Mouse (Mus musculus) small intestine, adult 2 months (tissue): ENCODE measurements around the gene Thap8. TPM values are rescaled to one million over a fixed set of nuclear protein-coding genes. Genes with fewer than 3 reads are reported as not detected.

ENCODE experiments used
- H3K27ac ChIP-seq: fragments of 200-500 bp; 2 replicates; pipeline ENCODE4 v1.5.1; 2012; ENCODE audit warnings: low read depth, low read length, control low read depth, inconsistent platforms; ENCODE audit not compliant: insufficient read depth
- H3K27me3 ChIP-seq: fragments of 200-500 bp; 2 replicates; pipeline ENCODE4 v1.6.1; 2012; ENCODE audit warnings: mild to moderate bottlenecking, moderate library complexity, low read length, inconsistent platforms; ENCODE audit not compliant: control insufficient read depth, insufficient read depth
- H3K36me3 ChIP-seq: fragments of 200-500 bp; 2 replicates; pipeline ENCODE4 v1.6.1; 2012; ENCODE audit warnings: mild to moderate bottlenecking, low read length, control low read depth, inconsistent platforms; ENCODE audit not compliant: control insufficient read depth, insufficient read depth
- H3K4me1 ChIP-seq: fragments of 200-500 bp; 2 replicates; pipeline ENCODE4 v1.6.1; 2012; ENCODE audit warnings: low read length, inconsistent platforms, mixed read lengths; ENCODE audit not compliant: control insufficient read depth, insufficient read depth, insufficient read length
- H3K4me3 ChIP-seq: fragments of 200-500 bp; 2 replicates; pipeline ENCODE4 v1.5.1; 2012; ENCODE audit warnings: low read depth, mild to moderate bottlenecking, control low read depth, inconsistent platforms, low read length, moderate library complexity
- CTCF ChIP-seq: fragments of 200-500 bp; IDR thresholded peaks from 2 replicates; pipeline ENCODE4 v1.5.1; 2012; ENCODE audit warnings: low read depth, mild to moderate bottlenecking, control low read depth, inconsistent platforms, low read length, moderate library complexity, mixed read lengths; ENCODE audit not compliant: insufficient replicate concordance, insufficient read length; ENCODE audit errors: extremely low read depth
- POLR2A ChIP-seq: fragments of 200-500 bp; IDR thresholded peaks from 2 replicates; pipeline ENCODE4 v1.6.1; 2012; ENCODE audit warnings: low read depth, mild to moderate bottlenecking, control low read depth, inconsistent platforms, low read length, moderate library complexity
- WGBS: fragments of 180-500 bp; shearing (Covaris S2); methylation state at CpG from one replicate; pipeline ENCODE4 v1.1.7; 2018; 5-methylcytosine and 5-hydroxymethylcytosine counted together
- polyA plus RNA-seq: library from polyadenylated mRNA; depleted of rRNA; stranded (reverse); fragments of >200 nt; gene quantifications from 2 replicates; pipeline ENCODE4 v1.2.3, GENCODE M21; 2012

Thap8 gene
- polyA plus RNA-seq, 1 experiment = 0.16 TPM

DNA sequence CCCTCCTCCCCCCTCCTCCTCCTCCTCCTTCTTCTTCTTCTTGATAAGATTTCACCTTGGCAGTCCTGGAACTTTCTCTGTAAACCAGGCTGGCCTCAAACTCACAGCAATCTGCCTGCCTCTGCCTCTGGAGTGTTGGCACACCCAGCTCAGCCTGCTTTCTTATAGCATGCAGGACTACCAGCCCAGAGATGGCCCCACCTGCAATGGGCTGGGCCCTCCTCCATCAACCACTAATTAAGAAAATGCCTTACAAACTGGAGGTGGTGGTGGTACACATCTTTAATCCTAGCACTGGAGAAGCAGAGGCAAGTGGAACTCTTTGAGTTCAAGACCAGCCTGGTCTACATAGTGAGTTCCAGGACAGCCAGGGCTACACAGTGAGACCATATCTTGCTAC is 46.5 kb downstream of the Thap8 start:
- no peak overlapping the region for H3K4me3 ChIP-seq
- peaks cover 3% of the 10 kb centered on the region; the same call in 1 of the 2 replicates for H3K4me1 ChIP-seq
- TF ChIP-seq POLR2A (no peak), CTCF (no peak)
- H3K36me3 ChIP-seq = no peaks in the 10 kb centered on the region
- H3K27ac ChIP-seq = no peak overlapping the region
- no peaks in the 10 kb centered on the region for H3K27me3 ChIP-seq

DNA sequence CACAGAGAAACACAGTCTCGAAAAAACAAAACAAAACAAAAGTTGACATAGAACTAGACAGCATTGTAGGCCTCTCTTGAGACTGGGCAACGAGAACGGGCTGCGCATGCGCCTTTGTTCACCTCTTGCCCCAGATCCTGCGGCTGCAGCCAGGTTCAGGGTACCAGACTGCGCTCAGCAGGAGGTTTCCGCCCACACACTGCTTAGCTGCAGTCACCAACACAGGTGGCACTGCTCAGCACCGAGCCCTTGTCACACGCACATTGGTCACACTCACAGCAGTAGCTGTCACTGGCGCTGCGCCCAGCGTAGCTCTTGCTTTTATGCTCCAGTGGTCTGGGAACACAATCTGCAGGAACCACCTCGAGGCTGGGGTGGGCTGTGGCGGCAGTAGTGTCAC is 47.2 kb downstream of the Thap8 start:
- WGBS = 75% methylated on average over 15 of the region's 15 CpGs
- no peaks in the 10 kb centered on the region for H3K27me3 ChIP-seq
- H3K4me1 ChIP-seq = peaks cover 3% of the 10 kb centered on the region; the same call in 1 of the 2 replicates
- no peak overlapping the region for H3K27ac ChIP-seq
- no peak overlapping the region for H3K4me3 ChIP-seq
- H3K36me3 ChIP-seq = no peaks in the 10 kb centered on the region
- TF ChIP-seq CTCF (no peak), POLR2A (no peak)

DNA sequence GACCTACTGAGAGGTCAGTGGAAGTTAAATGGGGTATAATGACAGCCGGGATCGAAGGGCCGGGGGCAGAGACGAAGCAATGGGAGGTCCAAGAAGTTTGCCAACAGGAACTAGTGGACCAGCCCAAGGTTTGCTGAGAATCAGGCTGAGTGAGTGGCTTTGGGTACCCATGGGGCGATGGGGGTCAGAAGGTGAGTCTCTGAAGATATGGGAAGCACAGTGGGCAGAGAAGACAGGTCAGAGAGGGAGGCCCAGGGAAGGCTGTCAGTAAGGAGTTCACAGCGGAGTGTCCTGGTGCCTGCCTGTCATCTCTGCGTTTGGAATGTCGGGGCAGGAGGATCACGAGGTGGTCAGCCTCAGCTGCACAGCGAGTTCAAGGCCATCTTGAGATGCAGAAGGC is 48.5 kb downstream of the Thap8 start:
- Histone ChIP-seq H3K4me3 (no peak overlapping the region), H3K27me3 (no peaks in the 10 kb centered on the region), H3K27ac (no peak overlapping the region), H3K36me3 (no peaks in the 10 kb centered on the region), H3K4me1 (peaks cover 1% of the 10 kb centered on the region)
- WGBS = 77% methylated on average over 10 of the region's 10 CpGs
- TF ChIP-seq CTCF (no peak), POLR2A (no peak)

DNA sequence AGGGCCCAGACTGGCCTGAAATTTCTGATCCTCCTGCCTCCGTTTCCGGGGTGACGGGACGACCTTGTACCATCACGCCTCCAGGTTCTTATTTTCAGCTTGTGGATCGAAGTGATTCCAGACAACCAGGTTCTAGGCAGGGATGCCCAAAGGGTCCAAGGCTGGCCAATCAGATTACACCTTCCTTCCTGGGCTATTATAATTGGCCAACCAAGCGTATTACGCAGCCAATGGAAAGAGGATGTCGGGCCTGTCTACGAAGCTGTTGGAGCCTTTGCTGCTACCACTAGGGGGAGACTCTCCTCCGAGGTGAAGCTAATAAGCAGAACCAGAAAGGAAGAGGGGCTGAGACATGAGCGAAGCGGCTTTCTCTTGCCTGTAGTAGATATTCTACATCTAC is 52.0 kb downstream of the Thap8 start:
- H3K36me3 ChIP-seq = no peaks in the 10 kb centered on the region
- TF ChIP-seq CTCF (peak; percentile 80; the same call in 1 of the 2 replicates), POLR2A (no peak)
- no peak overlapping the region for H3K27ac ChIP-seq
- no peak overlapping the region for H3K4me3 ChIP-seq
- H3K4me1 ChIP-seq = peaks cover 6% of the 10 kb centered on the region
- H3K27me3 ChIP-seq = no peaks in the 10 kb centered on the region
- 26% methylated on average over 13 of the region's 13 CpGs for WGBS

DNA sequence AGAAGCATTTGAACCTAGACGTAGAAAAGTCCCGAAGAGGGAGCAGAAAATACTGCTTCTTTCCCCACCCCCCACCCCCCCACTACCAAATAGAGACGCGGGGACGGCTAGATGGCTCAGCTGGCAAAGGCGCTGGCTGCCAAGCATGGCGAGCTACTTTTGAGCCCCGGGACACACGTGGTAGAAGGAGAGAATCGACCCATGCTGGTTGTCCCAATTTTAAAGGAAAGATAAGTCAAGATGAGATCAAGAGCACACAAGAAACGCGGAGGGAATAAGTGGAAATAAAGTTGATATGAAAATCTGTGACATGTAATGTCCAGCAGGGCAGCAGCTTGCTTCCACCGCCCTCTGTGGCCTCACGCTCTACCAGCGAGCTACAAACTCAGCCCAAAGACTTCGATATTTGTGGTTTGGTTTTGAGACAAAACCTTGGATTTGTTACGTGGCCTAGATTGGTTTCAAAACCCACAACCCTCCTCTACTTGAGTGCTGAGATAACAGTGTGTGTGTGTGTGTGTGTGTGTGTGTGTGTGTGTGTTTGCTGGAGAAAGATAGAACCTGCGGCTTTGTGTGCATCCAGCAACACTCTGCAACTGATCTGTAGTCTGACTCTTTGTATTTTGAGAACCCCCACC is 52.8 kb downstream of the Thap8 start:
- no peaks in the 10 kb centered on the region for H3K27me3 ChIP-seq
- H3K4me1 ChIP-seq = peaks cover 6% of the 10 kb centered on the region
- no peak overlapping the region for H3K4me3 ChIP-seq
- no peak for TF ChIP-seq POLR2A
- TF ChIP-seq CTCF = no peak
- 55% methylated on average over 18 of the region's 18 CpGs for WGBS
- H3K36me3 ChIP-seq = no peaks in the 10 kb centered on the region
- H3K27ac ChIP-seq = no peak overlapping the region

DNA sequence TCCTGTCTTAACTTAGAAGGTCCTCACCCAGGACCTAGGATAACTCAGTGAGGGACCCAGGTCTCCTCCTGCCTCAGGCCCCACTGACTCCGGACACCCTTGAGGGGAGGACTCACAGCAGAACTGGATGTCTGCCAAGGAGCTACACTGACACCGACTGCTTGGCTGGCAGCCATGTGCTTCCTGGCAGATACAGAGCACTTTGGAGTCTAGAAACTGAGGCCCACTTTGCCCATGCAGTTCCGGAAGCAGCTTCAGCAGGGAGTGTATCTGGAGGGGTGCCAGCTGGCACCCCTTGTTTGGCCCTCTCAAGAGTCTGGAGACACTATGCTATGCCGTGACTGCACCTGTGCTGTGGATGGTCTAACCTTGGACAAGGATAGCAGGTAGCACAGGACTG is 53.5 kb downstream of the Thap8 start:
- Histone ChIP-seq H3K27me3 (no peaks in the 10 kb centered on the region), H3K4me3 (no peak overlapping the region), H3K27ac (no peak overlapping the region), H3K36me3 (no peaks in the 10 kb centered on the region), H3K4me1 (peaks cover 6% of the 10 kb centered on the region)
- no peak for TF ChIP-seq CTCF
- TF ChIP-seq POLR2A = no peak
- WGBS = under 1% methylated on average over 4 of the region's 4 CpGs

DNA sequence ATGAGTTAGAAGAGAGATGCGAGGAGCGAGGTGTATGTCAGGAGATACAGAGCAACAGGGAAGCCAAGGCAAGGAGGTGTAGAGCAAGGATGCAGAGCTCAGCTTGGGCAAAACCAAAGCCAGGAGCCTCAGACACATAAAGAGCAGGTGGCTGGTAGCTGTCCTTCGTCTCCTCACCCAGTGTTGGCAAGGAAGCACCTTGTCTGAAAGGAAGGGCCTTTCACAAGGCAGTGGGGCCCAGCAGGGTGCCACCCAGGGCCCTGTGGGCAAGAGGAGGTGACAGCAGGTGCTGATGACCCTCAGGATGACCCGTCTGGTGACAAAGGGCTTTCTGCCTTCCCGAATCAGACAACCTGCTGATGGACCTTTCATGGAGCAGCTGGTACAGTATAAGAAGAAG is 54.7 kb downstream of the Thap8 start:
- Histone ChIP-seq H3K4me1 (peaks cover 6% of the 10 kb centered on the region), H3K4me3 (no peak overlapping the region), H3K36me3 (no peaks in the 10 kb centered on the region), H3K27ac (no peak overlapping the region), H3K27me3 (no peaks in the 10 kb centered on the region)
- WGBS = 74% methylated on average over 5 of the region's 5 CpGs
- TF ChIP-seq CTCF = no peak
- TF ChIP-seq POLR2A = no peak
